Mouse (Mus musculus) NIH3T3 (cell line): ENCODE measurements around the gene Lefty1.
"Not testable (repeated sequence)": the region's sequence is repeated elsewhere in the genome, so short reads cannot be mapped to it uniquely, and the experiment has no call there.

Experiments used
- DNase-seq: peaks from one replicate; pipeline ENCODE4 v3.0.0-alpha.2; 2012; ENCODE audit warnings: low read depth

The Lefty1 gene

GRCm38 (mm10) chr1:180922273-180923048, 12.4 kb upstream of the Lefty1 start:
- DNase-seq, result no peak

- no peak for DNase-seq
Observed at GRCm38 (mm10) chr1:180924737-180925136, 10.1 kb upstream of the Lefty1 start.

DNA sequence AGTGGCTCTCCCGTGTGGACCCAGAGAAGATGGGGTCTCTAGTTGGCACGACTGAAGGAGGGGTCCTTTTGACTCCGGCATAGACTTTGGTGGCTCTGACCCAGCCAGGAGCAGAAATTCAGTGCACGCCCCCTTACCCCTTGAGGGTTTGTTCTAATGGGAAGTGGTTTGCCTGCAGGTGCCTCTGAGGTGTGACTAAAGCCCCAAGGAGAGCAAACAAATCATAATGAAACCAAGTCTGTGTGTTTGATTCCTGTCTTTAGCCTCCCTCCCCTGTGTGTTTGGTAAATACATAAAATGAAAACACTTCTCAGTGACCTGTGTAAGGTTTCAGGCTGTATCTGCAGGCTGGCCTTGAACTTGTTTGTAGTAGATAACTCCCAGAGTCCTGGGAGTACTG, 8.5 kb upstream of the Lefty1 start:
- DNase-seq, result no peak

- no peak for DNase-seq
Observed at GRCm38 (mm10) chr1:180929599-180929998, 5.2 kb upstream of the Lefty1 start.

- DNase-seq, result peak; percentile 89
Observed at GRCm38 (mm10) chr1:180931106-180931505, 3.7 kb upstream of the Lefty1 start.

GRCm38 (mm10) chr1:180933659-180934058, 1.2 kb upstream of the Lefty1 start:
- DNase-seq, result no peak

DNA sequence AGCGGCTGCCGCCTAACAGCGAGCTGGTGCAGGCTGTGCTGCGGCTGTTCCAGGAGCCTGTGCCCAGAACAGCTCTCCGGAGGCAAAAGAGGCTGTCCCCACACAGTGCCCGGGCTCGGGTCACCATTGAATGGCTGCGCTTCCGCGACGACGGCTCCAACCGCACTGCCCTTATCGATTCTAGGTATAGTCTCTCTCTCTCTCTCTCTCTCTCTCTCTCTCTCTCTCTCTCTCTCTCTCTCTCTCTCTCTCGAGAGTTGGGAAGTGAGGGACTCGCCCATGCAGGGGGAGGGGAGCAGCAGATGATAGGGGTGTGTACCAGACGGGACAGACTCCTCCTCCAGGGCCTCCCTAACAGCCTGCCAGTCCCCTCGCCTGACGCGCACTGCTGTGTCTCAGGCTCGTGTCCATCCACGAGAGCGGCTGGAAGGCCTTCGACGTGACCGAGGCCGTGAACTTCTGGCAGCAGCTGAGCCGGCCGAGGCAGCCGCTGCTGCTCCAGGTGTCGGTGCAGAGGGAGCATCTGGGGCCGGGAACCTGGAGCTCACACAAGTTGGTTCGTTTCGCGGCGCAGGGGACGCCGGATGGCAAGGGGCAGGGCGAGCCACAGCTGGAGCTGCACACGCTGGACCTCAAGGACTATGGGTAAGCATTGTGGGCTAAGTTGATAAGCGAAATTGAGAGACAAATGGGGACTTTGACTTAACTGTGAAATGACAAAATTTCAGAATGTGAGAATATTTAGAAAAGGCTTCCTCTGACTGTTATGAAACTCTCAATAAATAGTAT, 2.0 kb downstream of the Lefty1 start:
- DNase-seq, result not testable (repeated sequence)

DNA sequence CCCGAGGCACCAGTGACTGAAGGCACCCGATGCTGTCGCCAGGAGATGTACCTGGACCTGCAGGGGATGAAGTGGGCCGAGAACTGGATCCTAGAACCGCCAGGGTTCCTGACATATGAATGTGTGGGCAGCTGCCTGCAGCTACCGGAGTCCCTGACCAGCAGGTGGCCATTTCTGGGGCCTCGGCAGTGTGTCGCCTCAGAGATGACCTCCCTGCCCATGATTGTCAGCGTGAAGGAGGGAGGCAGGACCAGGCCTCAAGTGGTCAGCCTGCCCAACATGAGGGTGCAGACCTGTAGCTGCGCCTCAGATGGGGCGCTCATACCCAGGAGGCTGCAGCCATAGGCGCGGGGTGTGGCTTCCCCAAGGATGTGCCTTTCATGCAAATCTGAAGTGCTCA, 2.8 kb downstream of the Lefty1 start:
- not testable (repeated sequence) for DNase-seq

GRCm38 (mm10) chr1:180938781-180939180, 4.0 kb downstream of the Lefty1 start:
- DNase-seq, result not testable (repeated sequence)

- DNase-seq, result no peak
Observed at GRCm38 (mm10) chr1:180940776-180941460, 6.1 kb downstream of the Lefty1 start.

DNA sequence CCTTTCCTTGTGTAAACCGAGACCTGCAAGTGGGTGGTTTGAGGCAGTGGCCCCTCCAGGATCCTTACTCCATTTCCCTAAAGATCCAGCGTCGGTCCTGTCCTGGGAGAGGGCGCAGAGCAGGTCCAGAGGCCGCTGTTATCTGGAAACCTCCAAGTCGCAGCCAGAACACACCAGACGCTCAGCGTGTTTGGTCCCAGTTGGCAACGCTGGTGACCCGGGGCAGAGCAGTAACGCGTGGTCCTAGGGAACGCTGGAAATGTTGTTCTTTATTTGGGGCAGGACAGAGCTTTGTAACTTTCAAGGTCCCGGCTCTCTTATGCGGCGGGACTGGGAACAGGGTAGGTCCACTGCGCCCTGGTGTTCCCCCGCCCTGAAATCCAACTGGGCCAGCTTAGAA, 6.9 kb downstream of the Lefty1 start:
- no peak for DNase-seq

GRCm38 (mm10) chr1:180942166-180943031, 7.6 kb downstream of the Lefty1 start, which contains the start of gene Tmem63a:
Gene Tmem63a, plus strand, starts transcription at chr1:180942344.
- DNase-seq, result peak; percentile 92

- DNase-seq, result peak; percentile 68
Observed at GRCm38 (mm10) chr1:180943032-180943644, 8.3 kb downstream of the Lefty1 start.

DNA sequence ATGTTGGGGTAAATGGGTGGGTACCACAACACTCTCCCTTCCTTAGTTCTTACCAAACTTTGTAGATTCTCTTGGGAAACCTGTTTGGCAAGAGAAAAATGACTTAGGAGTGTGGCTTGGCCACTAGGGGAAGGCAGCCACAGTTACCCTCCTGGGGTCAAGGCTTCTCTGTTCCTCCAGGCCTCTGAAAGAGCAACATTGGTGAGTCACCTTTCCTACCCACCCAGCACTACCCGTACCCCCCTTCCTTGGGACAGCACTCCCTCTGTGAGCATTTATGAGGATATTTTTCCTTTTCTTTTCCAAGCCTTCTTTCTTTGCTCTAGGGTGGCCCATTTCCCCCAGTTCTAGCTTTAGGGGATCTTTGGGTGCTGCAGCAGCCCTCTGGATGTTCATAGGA, 9.1 kb downstream of the Lefty1 start:
- peak; percentile 61 for DNase-seq

- peak; percentile 83 for DNase-seq
Observed at GRCm38 (mm10) chr1:180944553-180944952, 9.7 kb downstream of the Lefty1 start.

DNA sequence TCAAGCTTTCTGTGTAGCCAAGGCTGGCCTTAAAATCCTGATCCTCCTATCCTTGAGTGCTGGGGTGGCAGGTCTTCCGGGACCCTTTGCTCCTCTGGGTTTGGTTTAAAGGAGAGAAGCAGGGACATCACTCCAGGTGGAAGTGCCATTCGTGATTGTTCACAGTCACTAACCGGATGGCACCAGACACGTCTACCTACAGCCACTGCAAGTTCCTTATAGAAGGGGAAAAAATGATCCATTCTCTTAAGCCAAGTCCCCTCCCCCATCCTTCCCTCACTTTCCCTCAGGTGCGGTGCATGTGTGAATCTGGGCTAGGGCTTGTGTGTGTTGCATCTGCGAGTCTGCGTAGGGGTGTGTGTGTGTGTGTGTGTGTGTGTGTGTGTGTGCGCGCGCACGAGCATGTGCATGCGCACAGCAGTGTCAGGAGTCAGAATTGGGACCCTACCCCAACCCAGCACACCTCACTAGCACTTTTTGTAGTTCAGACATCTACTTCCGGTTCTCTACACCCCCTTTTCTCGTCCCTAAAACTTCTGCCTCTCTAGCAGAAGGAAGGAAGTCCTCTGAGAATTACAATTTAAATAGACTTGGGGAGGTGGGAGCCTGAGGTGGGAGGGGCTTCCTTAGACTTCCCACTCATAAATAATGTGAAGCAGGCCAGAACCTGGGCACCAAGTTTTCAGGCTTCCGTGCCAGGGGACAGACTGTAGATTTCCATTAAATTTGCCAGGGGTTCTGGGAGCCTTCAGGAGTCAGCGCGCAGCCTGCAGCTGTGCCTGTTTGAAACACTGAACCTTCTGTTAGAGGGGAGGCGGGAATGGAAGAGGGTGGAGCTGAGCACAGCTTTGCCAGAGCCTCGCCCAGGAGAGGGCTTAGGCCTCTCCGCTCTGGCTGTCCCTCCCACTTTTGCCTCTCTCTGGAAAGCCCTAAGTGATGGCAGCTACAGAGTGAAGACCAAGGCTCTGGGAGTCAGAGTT, 10.5 kb downstream of the Lefty1 start:
- DNase-seq, result peak; percentile 91

DNA sequence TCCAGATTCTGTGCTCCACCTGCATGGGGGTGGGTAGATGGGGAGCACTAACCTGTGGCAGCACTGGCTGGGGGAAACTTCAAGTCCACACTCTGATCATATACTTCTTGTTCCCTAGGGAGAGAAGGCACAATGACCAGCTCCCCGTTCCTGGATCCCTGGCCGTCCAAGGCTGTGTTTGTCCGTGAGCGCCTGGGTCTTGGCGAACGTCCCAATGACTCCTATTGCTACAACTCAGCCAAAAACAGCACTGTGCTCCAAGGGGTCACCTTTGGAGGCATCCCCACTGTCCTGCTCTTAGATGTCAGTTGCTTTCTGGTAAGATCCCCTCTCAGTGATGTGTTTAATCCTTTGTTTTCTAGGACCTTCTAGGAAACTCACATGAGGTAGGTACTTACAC, 11.6 kb downstream of the Lefty1 start:
- no peak for DNase-seq

GRCm38 (mm10) chr1:180952085-180952746, 17.4 kb downstream of the Lefty1 start:
- no peak for DNase-seq

GRCm38 (mm10) chr1:180952808-180953207, 18.0 kb downstream of the Lefty1 start:
- no peak for DNase-seq
